Mouse (Mus musculus) liver, embryonic 16.5 days (tissue): ENCODE results near the gene Henmt1. TPM values are rescaled to one million over a fixed set of nuclear protein-coding genes. Genes with fewer than 3 reads are reported as not detected.

Experiments
- ATAC-seq: fragments of 200-750 bp; cut with Nextera tagmentation; 2 replicates; pipeline ENCODE4 v1.8.0; 2017; ENCODE audit warnings: low read depth, mild to moderate bottlenecking, moderate number of reproducible peaks, moderate library complexity
- H3K27ac ChIP-seq: fragments of 300-500 bp; sonication (generic); 2 replicates; pipeline ENCODE4 v1.5.1; 2014; ENCODE audit warnings: mild to moderate bottlenecking, low read length
- H3K27me3 ChIP-seq: fragments of 300-500 bp; sonication (generic); 2 replicates; pipeline ENCODE4 v1.6.1; 2014; ENCODE audit warnings: low read depth, low read length, mixed read lengths; ENCODE audit not compliant: control insufficient read depth, insufficient read depth
- H3K36me3 ChIP-seq: fragments of 300-500 bp; sonication (generic); 2 replicates; pipeline ENCODE4 v1.6.1; 2014; ENCODE audit warnings: mild to moderate bottlenecking; ENCODE audit not compliant: control insufficient read depth, insufficient read depth
- H3K4me1 ChIP-seq: fragments of 300-500 bp; sonication (generic); 2 replicates; pipeline ENCODE4 v1.6.1; 2014; ENCODE audit warnings: low read depth, low read length, mixed read lengths; ENCODE audit not compliant: control insufficient read depth
- H3K4me2 ChIP-seq: fragments of 300-500 bp; sonication (generic); 2 replicates; pipeline ENCODE4 v1.6.1; 2014; ENCODE audit warnings: low read depth, low read length, mixed read lengths
- H3K4me3 ChIP-seq: fragments of 300-500 bp; sonication (generic); 2 replicates; pipeline ENCODE4 v1.5.1; 2014; ENCODE audit warnings: low read depth, mild to moderate bottlenecking, low read length
- H3K9ac ChIP-seq: fragments of 300-500 bp; sonication (generic); 2 replicates; pipeline ENCODE4 v1.6.1; 2014; ENCODE audit warnings: low read depth, low read length
- H3K9me3 ChIP-seq: fragments of 300-500 bp; sonication (generic); replicated peaks from 2 replicates; pipeline ENCODE4 v1.6.1; 2016; ENCODE audit warnings: low read length; ENCODE audit not compliant: control insufficient read depth
- WGBS: fragments of 180-500 bp; shearing (Covaris S2); extraction: QIAGEN DNeasy Blood & Tissue Kit; methylation state at CpG from one replicate; pipeline ENCODE4 v1.1.7; 2014; ENCODE audit not compliant: insufficient replicate concordance; 5-methylcytosine and 5-hydroxymethylcytosine counted together
- polyA plus RNA-seq: library from polyadenylated mRNA; unstranded; fragments of >200 nt; fragmentation: Nextera tagmentation; extraction: Ambion mirVana; gene quantifications from 2 replicates; pipeline ENCODE4 v1.2.1, GENCODE M21; 2015

Gene Henmt1
- polyA plus RNA-seq, 1 experiment from 2014 or later = not detected

GRCm38 (mm10) chr3:108921822-108922221 is 17.9 kb upstream of the Henmt1 start:
- ATAC-seq = peak; percentile 94
- H3K27me3 ChIP-seq = no peaks in the 10 kb centered on the region
- H3K27ac ChIP-seq = 0 out of 2 replicates have a peak overlapping the region, but pooled peaks have one; percentile 6
- no peak overlapping the region for H3K4me3 ChIP-seq
- no peaks in the 10 kb centered on the region for H3K36me3 ChIP-seq
- no peak overlapping the region for H3K9ac ChIP-seq
- H3K9me3 ChIP-seq = no peaks in the 10 kb centered on the region
- peaks cover 10% of the 10 kb centered on the region for H3K4me1 ChIP-seq
- 21% methylated on average over 1 of the region's 1 CpGs for WGBS
- no peak overlapping the region for H3K4me2 ChIP-seq

- 66% methylated on average over 4 of the region's 4 CpGs for WGBS
- ATAC-seq = no peak
- Histone ChIP-seq H3K36me3 (no peaks in the 10 kb centered on the region), H3K4me1 (peaks cover 10% of the 10 kb centered on the region), H3K4me3 (no peak overlapping the region), H3K9me3 (no peaks in the 10 kb centered on the region), H3K27ac (no peak overlapping the region), H3K27me3 (no peaks in the 10 kb centered on the region), H3K9ac (no peak overlapping the region), H3K4me2 (no peak overlapping the region)
Measured at GRCm38 (mm10) chr3:108925677-108926076, 14.0 kb upstream of the Henmt1 start.

GRCm38 (mm10) chr3:108926308-108926707 is 13.4 kb upstream of the Henmt1 start:
- no peaks in the 10 kb centered on the region for H3K36me3 ChIP-seq
- ATAC-seq = no peak
- H3K4me2 ChIP-seq = no peak overlapping the region
- H3K27me3 ChIP-seq = no peaks in the 10 kb centered on the region
- H3K27ac ChIP-seq = no peak overlapping the region
- H3K4me1 ChIP-seq = peaks cover 10% of the 10 kb centered on the region
- no peak overlapping the region for H3K4me3 ChIP-seq
- no peak overlapping the region for H3K9ac ChIP-seq
- WGBS = 85% methylated on average over 1 of the region's 1 CpGs
- no peaks in the 10 kb centered on the region for H3K9me3 ChIP-seq

GRCm38 (mm10) chr3:108933557-108933956 is 6.1 kb upstream of the Henmt1 start:
- no peak overlapping the region for H3K4me2 ChIP-seq
- no peaks in the 10 kb centered on the region for H3K36me3 ChIP-seq
- H3K9me3 ChIP-seq = no peaks in the 10 kb centered on the region
- H3K4me1 ChIP-seq = no peaks in the 10 kb centered on the region
- 77% methylated on average over 6 of the region's 6 CpGs for WGBS
- ATAC-seq = no peak
- no peak overlapping the region for H3K9ac ChIP-seq
- H3K27ac ChIP-seq = no peak overlapping the region
- H3K27me3 ChIP-seq = no peaks in the 10 kb centered on the region
- H3K4me3 ChIP-seq = no peak overlapping the region

- Histone ChIP-seq H3K9ac (no peak overlapping the region), H3K4me1 (no peaks in the 10 kb centered on the region), H3K27ac (no peak overlapping the region), H3K27me3 (no peaks in the 10 kb centered on the region), H3K9me3 (no peaks in the 10 kb centered on the region), H3K4me2 (no peak overlapping the region), H3K36me3 (no peaks in the 10 kb centered on the region), H3K4me3 (no peak overlapping the region)
- WGBS = 81% methylated on average over 5 of the region's 5 CpGs
- ATAC-seq = no peak
Measured at GRCm38 (mm10) chr3:108938691-108939090, 982 bp upstream of the Henmt1 start.

GRCm38 (mm10) chr3:108940001-108940633 is 444 bp downstream of the Henmt1 start, which contains the start of gene Gm9857:
Gm9857 (minus strand) TSS chr3:108940445.
- Histone ChIP-seq H3K27me3 (no peaks in the 10 kb centered on the region), H3K4me2 (peak within 1 kb of the TSS; percentile 20; the same call in 1 of the 2 replicates), H3K27ac (no peak within 1 kb of the TSS), H3K4me1 (no peaks in the 10 kb centered on the region), H3K4me3 (peak within 1 kb of the TSS; percentile 24; the same call in 1 of the 2 replicates), H3K9ac (no peak within 1 kb of the TSS), H3K36me3 (no peaks in the 10 kb centered on the region), H3K9me3 (no peaks in the 10 kb centered on the region)
- ATAC-seq = no peak
- 54% methylated on average over 56 of the region's 59 CpGs for WGBS

DNA sequence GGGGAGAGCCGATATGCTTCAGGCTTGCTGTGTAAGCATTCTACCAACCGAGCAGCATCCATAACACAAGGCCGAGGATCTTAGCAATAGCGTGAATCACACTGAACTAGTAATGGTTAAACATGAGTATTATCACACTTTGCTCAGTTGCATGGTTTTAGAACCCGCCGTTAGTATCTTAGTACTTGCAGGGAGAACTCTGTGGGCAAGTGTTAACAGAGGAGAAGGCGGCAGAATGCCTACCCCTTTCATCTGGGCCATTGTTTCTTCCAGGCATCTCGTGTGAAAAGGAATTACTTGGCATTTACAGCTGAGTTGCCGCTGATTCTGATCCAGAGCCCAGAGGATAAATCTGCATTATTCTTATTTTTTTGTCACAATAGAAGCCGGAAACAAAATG is 1.3 kb downstream of the Henmt1 start:
- Histone ChIP-seq H3K4me2 (no peak overlapping the region), H3K4me3 (no peak overlapping the region), H3K36me3 (no peaks in the 10 kb centered on the region), H3K27me3 (no peaks in the 10 kb centered on the region), H3K27ac (no peak overlapping the region), H3K9ac (no peak overlapping the region), H3K4me1 (no peaks in the 10 kb centered on the region), H3K9me3 (no peaks in the 10 kb centered on the region)
- 74% methylated on average over 10 of the region's 10 CpGs for WGBS
- no peak for ATAC-seq

- H3K4me2 ChIP-seq = no peak overlapping the region
- H3K4me1 ChIP-seq = no peaks in the 10 kb centered on the region
- no peak overlapping the region for H3K4me3 ChIP-seq
- H3K36me3 ChIP-seq = no peaks in the 10 kb centered on the region
- H3K9me3 ChIP-seq = no peaks in the 10 kb centered on the region
- no peaks in the 10 kb centered on the region for H3K27me3 ChIP-seq
- no peak overlapping the region for H3K27ac ChIP-seq
- no peak overlapping the region for H3K9ac ChIP-seq
- ATAC-seq = no peak
Measured at GRCm38 (mm10) chr3:108957976-108958375, 18.3 kb downstream of the Henmt1 start.

- Histone ChIP-seq H3K9me3 (no peaks in the 10 kb centered on the region), H3K4me1 (no peaks in the 10 kb centered on the region), H3K4me2 (no peak overlapping the region), H3K27me3 (no peaks in the 10 kb centered on the region), H3K9ac (no peak overlapping the region), H3K27ac (no peak overlapping the region), H3K4me3 (no peak overlapping the region), H3K36me3 (no peaks in the 10 kb centered on the region)
- ATAC-seq = no peak
- 62% methylated on average over 13 of the region's 13 CpGs for whole genome bisulfite sequencing
Measured at GRCm38 (mm10) chr3:108959680-108960295, 20.1 kb downstream of the Henmt1 start.
